Mouse (Mus musculus) embryonic fibroblast, embryonic 13.5 days (primary cell): ENCODE results near the gene Zfp445. TPM values are rescaled to one million over a fixed set of nuclear protein-coding genes. Genes with fewer than 3 reads are reported as not detected.

Source experiments
- H3K27ac ChIP-seq: 2 replicates; pipeline ENCODE4 v1.5.1; 2012; ENCODE audit warnings: low read length, control low read depth, inconsistent platforms; ENCODE audit not compliant: insufficient read depth
- H3K4me1 ChIP-seq: 2 replicates; pipeline ENCODE4 v1.6.1; 2011; ENCODE audit warnings: low read length; ENCODE audit not compliant: control insufficient read depth, insufficient read depth
- H3K4me3 ChIP-seq: 2 replicates; pipeline ENCODE4 v1.5.1; 2011; ENCODE audit warnings: mild to moderate bottlenecking, control low read depth, low read length; ENCODE audit not compliant: insufficient read depth
- CTCF ChIP-seq: IDR thresholded peaks from 2 replicates; pipeline ENCODE4 v1.5.1; 2011; ENCODE audit warnings: mild to moderate bottlenecking, control low read depth, low read length, moderate library complexity, borderline replicate concordance; ENCODE audit not compliant: insufficient read depth
- POLR2A ChIP-seq: IDR thresholded peaks from 2 replicates; pipeline ENCODE4 v1.6.1; 2011; ENCODE audit warnings: low read depth, mild to moderate bottlenecking, control low read depth, low read length, moderate library complexity
- polyA plus RNA-seq: library from polyadenylated mRNA; stranded (reverse); fragments of >200 nt; gene quantifications from 2 replicates; pipeline ENCODE4 v1.2.4, GENCODE M21; 2011; ENCODE audit warnings: low read depth; ENCODE audit not compliant: missing spikeins, insufficient read length

Gene Zfp445
- polyA plus RNA-seq = 74.3 and 83.7 TPM in 2 replicates

GRCm38 (mm10) chr9:122865697-122866166, at the start of gene Zfp445:
Gene Zfp445, minus strand, starts transcription at chr9:122866006.
- peak; percentile 79 for TF ChIP-seq POLR2A
- TF ChIP-seq CTCF = no peak
- Histone ChIP-seq H3K27ac (no peak within 1 kb of the TSS), H3K4me3 (peak within 1 kb of the TSS; percentile 89), H3K4me1 (peaks cover 2% of the 10 kb centered on the region)

- H3K4me3 ChIP-seq = peak overlapping the region; percentile 46
- TF ChIP-seq POLR2A (peak; percentile 63; the same call in 1 of the 2 replicates), CTCF (no peak)
- H3K4me1 ChIP-seq = no peaks in the 10 kb centered on the region
- H3K27ac ChIP-seq = no peak overlapping the region
Observed at GRCm38 (mm10) chr9:122902717-122903535, 37.1 kb upstream of the Zfp445 start.

DNA sequence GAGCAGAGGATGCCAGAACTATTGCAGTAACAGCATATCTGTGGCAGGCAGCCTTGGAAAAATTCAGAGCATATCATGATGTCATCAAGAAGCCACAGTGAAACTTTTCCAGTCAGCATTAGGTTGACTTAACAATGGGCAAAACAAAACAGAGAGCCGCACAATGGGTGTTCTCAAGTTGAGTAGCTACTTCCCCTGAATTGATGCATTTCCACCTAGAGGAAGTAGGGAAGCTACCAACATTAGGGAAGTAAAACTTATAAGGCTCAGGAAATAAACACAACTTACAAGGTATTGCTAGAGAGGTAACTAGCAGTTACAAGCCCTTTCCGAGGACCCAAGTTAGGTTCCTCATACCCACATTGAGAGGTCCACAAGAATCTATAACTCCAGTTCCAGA, 35.2 kb upstream of the Zfp445 start:
- no peaks in the 10 kb centered on the region for H3K4me1 ChIP-seq
- TF ChIP-seq CTCF = no peak
- TF ChIP-seq POLR2A = no peak
- H3K4me3 ChIP-seq = no peak overlapping the region
- no peak overlapping the region for H3K27ac ChIP-seq

- TF ChIP-seq CTCF = no peak
- TF ChIP-seq POLR2A = peak; percentile 82
- H3K27ac ChIP-seq = no peak overlapping the region
Observed at GRCm38 (mm10) chr9:122886372-122887179, 20.8 kb upstream of the Zfp445 start.

DNA sequence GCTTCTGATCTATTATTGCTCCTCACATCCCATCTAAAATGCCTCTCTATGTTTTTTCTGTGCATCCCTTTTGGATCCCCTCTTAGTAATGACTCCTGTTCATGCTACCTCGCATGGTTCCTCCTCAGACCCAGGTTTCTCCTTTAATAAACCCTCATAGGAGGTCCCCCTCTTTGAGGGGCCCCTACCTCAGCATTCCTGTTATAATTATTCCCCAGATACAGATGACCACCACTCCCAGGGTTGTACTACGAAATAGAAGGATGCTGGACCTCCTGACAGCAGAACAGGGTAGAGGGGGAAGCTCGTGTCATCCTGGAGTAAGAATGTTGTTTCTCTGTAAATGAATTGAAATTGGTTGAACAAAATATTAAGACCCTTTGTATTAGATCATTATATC, 19.6 kb upstream of the Zfp445 start, which contains the start of gene Zkscan7:
Gene Zkscan7 (plus strand): TSS at position 301 of the 400 bp plus-strand sequence.
- TF ChIP-seq POLR2A (no peak), CTCF (no peak)
- H3K27ac ChIP-seq = no peak within 1 kb of the TSS

More at GRCm38 (mm10) chr9:122886372-122887179, 20.8 kb upstream of the Zfp445 start:
- H3K4me1 ChIP-seq = 0 out of 2 replicates have a peak, but pooled peaks cover 3% of the 10 kb centered on the region
- H3K4me3 ChIP-seq = peak overlapping the region; percentile 94

GRCm38 (mm10) chr9:122875145-122875544, 9.3 kb upstream of the Zfp445 start:
- no peak for TF ChIP-seq CTCF
- TF ChIP-seq POLR2A = no peak
- no peaks in the 10 kb centered on the region for H3K4me1 ChIP-seq
- H3K4me3 ChIP-seq = no peak overlapping the region
- no peak overlapping the region for H3K27ac ChIP-seq

More for the DNA sequence above, 19.6 kb upstream of the Zfp445 start, which contains the start of gene Zkscan7:
- 0 out of 2 replicates have a peak, but pooled peaks cover 3% of the 10 kb centered on the region for H3K4me1 ChIP-seq
- H3K4me3 ChIP-seq = peak within 1 kb of the TSS; percentile 94

DNA sequence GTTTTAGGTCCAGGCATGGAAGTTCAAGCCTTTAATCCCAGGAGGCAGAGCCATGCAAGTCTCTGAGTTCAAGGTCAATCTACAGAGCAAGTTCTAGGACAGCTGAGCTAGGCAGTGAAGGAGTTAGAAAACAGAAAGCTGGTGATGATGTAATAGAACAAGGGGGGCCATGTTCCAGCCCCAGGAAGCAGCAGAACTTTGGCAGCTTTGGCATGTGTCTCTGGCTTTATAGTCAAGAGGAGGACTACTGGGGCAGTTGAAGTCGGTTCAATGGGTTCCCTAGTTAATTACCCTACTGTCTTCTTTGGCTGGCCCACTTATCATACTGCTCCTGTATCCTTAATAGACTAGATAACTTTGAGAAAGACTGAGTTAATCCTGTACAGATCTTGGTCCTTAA, 8.8 kb upstream of the Zfp445 start:
- Histone ChIP-seq H3K4me1 (no peaks in the 10 kb centered on the region), H3K27ac (no peak overlapping the region), H3K4me3 (no peak overlapping the region)
- no peak for TF ChIP-seq POLR2A
- TF ChIP-seq CTCF = no peak

GRCm38 (mm10) chr9:122872595-122872994, 6.8 kb upstream of the Zfp445 start:
- no peaks in the 10 kb centered on the region for H3K4me1 ChIP-seq
- no peak overlapping the region for H3K27ac ChIP-seq
- TF ChIP-seq POLR2A (no peak), CTCF (no peak)
- H3K4me3 ChIP-seq = no peak overlapping the region

GRCm38 (mm10) chr9:122866192-122866591, 386 bp upstream of the Zfp445 start:
- H3K4me1 ChIP-seq = peaks cover 2% of the 10 kb centered on the region
- no peak overlapping the region for H3K27ac ChIP-seq
- TF ChIP-seq POLR2A (no peak), CTCF (no peak)

More at GRCm38 (mm10) chr9:122866192-122866591, 386 bp upstream of the Zfp445 start:
- H3K4me3 ChIP-seq = peak overlapping the region; percentile 89; the same call in 1 of the 2 replicates
